Mouse (Mus musculus) hindbrain, embryonic 16.5 days (tissue): ENCODE data around the gene Dtl. TPM values are rescaled to one million over a fixed set of nuclear protein-coding genes. Genes with fewer than 3 reads are reported as not detected.

Experiments
- ATAC-seq: fragments of 200-750 bp; cut with Nextera tagmentation; 2 replicates; pipeline ENCODE4 v1.8.0; 2017; ENCODE audit warnings: moderate TSS enrichment, moderate library complexity
- H3K27ac ChIP-seq: fragments of 300-500 bp; sonication (generic); 2 replicates; pipeline ENCODE4 v1.5.1; 2014; ENCODE audit warnings: low read depth, mild to moderate bottlenecking, control low read depth, low read length, moderate library complexity
- H3K27me3 ChIP-seq: fragments of 300-500 bp; sonication (generic); replicated peaks from 2 replicates; pipeline ENCODE4 v1.6.1; 2014; ENCODE audit warnings: low read length; ENCODE audit not compliant: control insufficient read depth, insufficient read depth
- H3K36me3 ChIP-seq: fragments of 300-500 bp; sonication (generic); 2 replicates; pipeline ENCODE4 v1.6.1; 2014; ENCODE audit warnings: mild to moderate bottlenecking, low read length, moderate library complexity, mixed read lengths; ENCODE audit not compliant: control insufficient read depth, insufficient read depth
- H3K4me1 ChIP-seq: fragments of 300-500 bp; sonication (generic); 2 replicates; pipeline ENCODE4 v1.6.1; 2014; ENCODE audit warnings: low read depth, low read length; ENCODE audit not compliant: control insufficient read depth, insufficient read depth
- H3K4me2 ChIP-seq: fragments of 300-500 bp; sonication (generic); 2 replicates; pipeline ENCODE4 v1.6.1; 2014; ENCODE audit warnings: mild to moderate bottlenecking, low read length, control low read depth, moderate library complexity
- H3K4me3 ChIP-seq: fragments of 300-500 bp; sonication (generic); 2 replicates; pipeline ENCODE4 v1.5.1; 2014; ENCODE audit warnings: mild to moderate bottlenecking, low read length, control low read depth, moderate library complexity
- H3K9ac ChIP-seq: fragments of 300-500 bp; sonication (generic); 2 replicates; pipeline ENCODE4 v1.6.1; 2014; ENCODE audit warnings: low read depth, mild to moderate bottlenecking, control low read depth, low read length, moderate library complexity
- H3K9me3 ChIP-seq: fragments of 300-500 bp; sonication (generic); 2 replicates; pipeline ENCODE4 v1.6.1; 2014; ENCODE audit warnings: mild to moderate bottlenecking, low read length, moderate library complexity; ENCODE audit not compliant: control insufficient read depth
- WGBS: fragments of 180-500 bp; shearing (Covaris S2); extraction: QIAGEN DNeasy Blood & Tissue Kit; methylation state at CpG from one replicate; pipeline ENCODE4 v1.1.7; 2014; 5-methylcytosine and 5-hydroxymethylcytosine counted together
- polyA plus RNA-seq: library from polyadenylated mRNA; unstranded; fragments of >200 nt; fragmentation: Nextera tagmentation; extraction: Ambion mirVana; gene quantifications from 2 replicates; pipeline ENCODE4 v1.2.1, GENCODE M21; 2015

Gene Dtl
- polyA plus RNA-seq, 1 experiment from 2014 or later = 7.1 TPM

DNA sequence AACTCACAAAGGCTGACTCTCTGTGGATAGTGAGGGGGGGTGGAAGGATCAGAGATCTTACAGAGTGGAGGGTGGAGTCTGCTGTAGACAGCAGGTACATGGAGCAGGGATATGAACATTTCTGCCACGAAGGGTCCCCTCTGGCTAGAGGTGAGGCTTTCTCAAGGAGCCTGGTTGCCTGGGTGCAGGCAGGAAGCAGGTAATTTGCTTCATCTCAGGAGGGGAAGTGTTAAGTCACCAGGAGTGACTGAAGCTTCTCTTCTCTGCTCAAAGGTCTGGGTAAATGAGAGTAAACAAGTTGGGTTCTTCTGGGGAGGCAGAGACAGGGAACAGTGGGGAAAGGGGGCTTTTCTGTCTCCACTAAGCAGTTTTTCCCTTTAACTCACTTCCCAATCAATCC lies 44.3 kb downstream of the Dtl start:
- Histone ChIP-seq H3K9ac (no peak overlapping the region), H3K27ac (no peak overlapping the region), H3K4me3 (no peak overlapping the region), H3K4me2 (no peak overlapping the region), H3K27me3 (no peaks in the 10 kb centered on the region), H3K36me3 (no peaks in the 10 kb centered on the region), H3K9me3 (no peaks in the 10 kb centered on the region), H3K4me1 (no peaks in the 10 kb centered on the region)
- 64% methylated on average over 1 of the region's 1 CpGs for WGBS
- ATAC-seq = no peak

DNA sequence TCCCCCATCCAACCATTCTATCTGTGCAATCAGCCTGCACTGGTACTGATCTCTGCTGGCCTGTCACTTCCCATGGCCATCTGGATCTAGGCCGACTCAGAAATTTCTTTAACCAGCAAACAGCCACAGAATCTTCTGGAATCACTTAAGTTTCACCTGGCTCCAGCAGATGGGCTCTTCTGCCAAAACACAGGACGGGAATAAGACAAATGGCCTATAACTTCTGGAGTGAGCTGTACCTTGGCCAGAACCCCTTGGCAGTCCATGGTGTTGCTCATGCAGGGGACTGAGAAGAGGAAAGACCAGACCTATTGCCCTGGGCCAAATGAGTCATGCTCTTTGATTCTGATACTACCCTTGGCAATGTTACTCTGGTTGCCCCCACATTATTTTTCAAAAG lies 45.9 kb downstream of the Dtl start:
- H3K9me3 ChIP-seq = no peaks in the 10 kb centered on the region
- H3K4me2 ChIP-seq = no peak overlapping the region
- no peak overlapping the region for H3K9ac ChIP-seq
- H3K36me3 ChIP-seq = no peaks in the 10 kb centered on the region
- WGBS = 77% methylated on average over 2 of the region's 2 CpGs
- H3K4me3 ChIP-seq = no peak overlapping the region
- H3K4me1 ChIP-seq = no peaks in the 10 kb centered on the region
- H3K27ac ChIP-seq = no peak overlapping the region
- H3K27me3 ChIP-seq = no peaks in the 10 kb centered on the region
- no peak for ATAC-seq

DNA sequence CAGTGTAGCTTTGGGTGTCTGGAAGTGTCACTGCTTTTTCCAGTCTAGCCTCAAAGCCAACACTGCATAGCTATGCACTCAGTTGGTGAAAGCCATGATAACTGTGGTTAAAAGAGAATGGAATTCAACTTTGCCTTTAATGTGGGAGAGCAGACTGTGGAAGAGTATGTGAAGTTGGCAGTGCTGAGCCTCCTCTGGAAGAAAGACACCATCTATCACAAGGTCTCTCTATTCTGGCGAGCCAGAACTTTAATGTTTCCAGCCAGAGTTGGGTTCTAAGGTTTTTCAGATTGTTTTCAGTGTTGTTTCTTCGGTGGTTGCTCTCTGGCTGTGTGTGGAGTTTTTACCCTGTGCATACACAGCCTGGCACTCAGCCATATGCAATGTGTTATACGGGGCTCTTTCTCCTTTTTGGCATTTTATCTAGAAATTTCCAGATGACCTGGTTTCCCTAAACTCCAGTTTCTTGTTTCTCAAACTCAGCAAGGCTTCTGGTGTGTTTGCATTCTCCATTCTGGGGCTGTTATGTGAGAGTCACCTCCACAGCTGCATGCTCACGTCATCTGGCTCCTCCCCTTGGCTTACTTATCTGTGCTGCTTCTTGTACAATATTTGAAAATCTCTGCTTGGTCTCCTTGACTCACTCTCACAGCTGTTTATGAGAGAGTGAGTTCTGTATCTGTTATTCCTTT lies 47.3 kb downstream of the Dtl start:
- 58% methylated on average over 4 of the region's 4 CpGs for WGBS
- H3K4me1 ChIP-seq = no peaks in the 10 kb centered on the region
- no peak overlapping the region for H3K4me3 ChIP-seq
- 0 out of 2 replicates have a peak, but pooled peaks have one; percentile 14 for ATAC-seq
- H3K27me3 ChIP-seq = no peaks in the 10 kb centered on the region
- no peaks in the 10 kb centered on the region for H3K9me3 ChIP-seq
- no peak overlapping the region for H3K4me2 ChIP-seq
- no peaks in the 10 kb centered on the region for H3K36me3 ChIP-seq
- no peak overlapping the region; the same call in 1 of the 2 replicates for H3K27ac ChIP-seq
- no peak overlapping the region for H3K9ac ChIP-seq

DNA sequence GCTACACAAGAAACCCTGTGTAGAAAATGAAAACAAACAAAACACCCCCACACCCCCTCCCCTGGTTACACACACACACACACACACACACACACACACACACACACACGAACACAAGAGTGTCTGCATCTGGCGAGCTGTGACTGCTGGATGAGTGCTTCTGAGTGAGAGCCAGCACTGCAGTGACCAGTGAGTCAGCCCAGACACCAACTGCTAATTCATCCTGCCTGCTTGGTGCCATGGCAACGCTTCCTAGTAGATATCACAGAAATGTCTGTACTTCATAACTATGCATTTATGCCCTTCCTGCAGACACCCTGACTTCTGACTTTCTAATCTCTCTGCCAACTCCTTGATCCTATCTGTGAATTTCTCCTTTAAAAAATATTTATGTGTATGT lies 48.3 kb downstream of the Dtl start:
- Histone ChIP-seq H3K27ac (no peak overlapping the region), H3K4me3 (no peak overlapping the region), H3K4me1 (no peaks in the 10 kb centered on the region), H3K36me3 (no peaks in the 10 kb centered on the region), H3K9ac (no peak overlapping the region), H3K4me2 (no peak overlapping the region), H3K27me3 (no peaks in the 10 kb centered on the region), H3K9me3 (no peaks in the 10 kb centered on the region)
- WGBS = 59% methylated on average over 3 of the region's 3 CpGs
- ATAC-seq = no peak

DNA sequence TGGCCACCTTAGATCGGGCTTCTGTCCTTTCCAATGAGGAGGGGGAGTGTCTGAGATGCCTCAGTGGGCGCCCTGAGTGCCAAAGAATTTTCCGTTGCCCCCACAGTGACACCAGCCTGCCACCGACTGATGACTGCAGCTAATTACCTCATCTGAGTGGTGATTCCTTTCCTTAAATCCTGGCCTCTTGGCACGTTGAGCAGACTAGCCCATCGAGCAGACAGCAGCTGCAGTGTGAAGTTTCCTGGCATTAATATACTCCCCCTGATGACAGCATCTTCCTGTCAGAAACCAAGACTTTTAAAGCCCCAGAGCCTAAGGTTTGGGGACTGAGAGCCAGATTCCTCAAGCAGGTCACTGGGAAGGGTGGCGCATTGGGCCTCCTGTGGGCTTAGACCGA lies 53.9 kb downstream of the Dtl start:
- Histone ChIP-seq H3K27me3 (no peaks in the 10 kb centered on the region), H3K36me3 (no peaks in the 10 kb centered on the region), H3K4me2 (no peak overlapping the region), H3K9ac (no peak overlapping the region), H3K4me3 (no peak overlapping the region), H3K4me1 (no peaks in the 10 kb centered on the region), H3K9me3 (no peaks in the 10 kb centered on the region), H3K27ac (no peak overlapping the region)
- no peak for ATAC-seq
- 77% methylated on average over 8 of the region's 8 CpGs for WGBS

DNA sequence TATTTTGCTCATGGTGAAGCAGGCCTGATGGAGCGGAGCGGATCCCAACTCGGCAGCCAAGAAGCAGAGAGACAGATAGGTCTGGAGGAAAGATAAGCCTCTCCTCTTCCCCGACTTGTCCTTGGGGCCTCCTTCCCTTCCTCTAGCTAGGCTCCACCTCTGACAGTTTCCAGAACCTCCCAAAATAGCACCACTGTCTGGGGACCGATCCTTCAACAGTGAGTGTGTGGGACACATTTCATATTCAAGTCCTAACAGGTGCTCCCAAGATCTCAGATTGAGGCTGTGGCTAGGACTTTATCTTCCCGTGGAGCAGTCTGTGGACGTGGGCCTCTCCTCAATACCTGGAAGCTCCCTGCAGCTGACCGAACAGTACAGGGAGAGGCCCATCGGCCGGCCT lies 54.7 kb downstream of the Dtl start:
- Histone ChIP-seq H3K4me2 (no peak overlapping the region), H3K36me3 (no peaks in the 10 kb centered on the region), H3K9me3 (no peaks in the 10 kb centered on the region), H3K9ac (no peak overlapping the region), H3K27me3 (no peaks in the 10 kb centered on the region), H3K4me1 (no peaks in the 10 kb centered on the region), H3K4me3 (no peak overlapping the region), H3K27ac (no peak overlapping the region)
- 91% methylated on average over 10 of the region's 10 CpGs for WGBS
- no peak for ATAC-seq

DNA sequence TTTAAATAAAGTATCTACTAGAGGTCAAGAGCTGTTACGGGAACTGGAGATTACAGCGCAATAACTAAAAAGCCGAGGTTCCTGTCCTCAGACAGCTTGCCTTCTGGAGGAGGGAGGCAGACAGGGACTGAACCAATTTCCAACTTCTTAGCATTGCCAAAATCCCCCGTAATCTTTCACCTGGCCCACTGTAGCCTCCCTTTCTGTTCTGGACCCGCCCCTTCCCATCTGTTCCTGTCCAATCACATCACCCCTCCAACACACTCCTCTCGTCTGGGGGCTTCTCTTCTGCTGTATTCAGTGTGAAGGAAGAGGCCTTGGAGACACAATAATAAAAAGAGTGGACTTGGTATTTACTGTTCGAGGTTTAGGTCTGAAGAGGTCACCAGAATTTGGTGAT lies 55.1 kb downstream of the Dtl start:
- Histone ChIP-seq H3K27me3 (no peaks in the 10 kb centered on the region), H3K4me1 (no peaks in the 10 kb centered on the region), H3K4me3 (no peak overlapping the region), H3K9ac (no peak overlapping the region), H3K36me3 (no peaks in the 10 kb centered on the region), H3K4me2 (no peak overlapping the region), H3K9me3 (no peaks in the 10 kb centered on the region), H3K27ac (no peak overlapping the region)
- no peak for ATAC-seq
- 90% methylated on average over 7 of the region's 7 CpGs for WGBS

DNA sequence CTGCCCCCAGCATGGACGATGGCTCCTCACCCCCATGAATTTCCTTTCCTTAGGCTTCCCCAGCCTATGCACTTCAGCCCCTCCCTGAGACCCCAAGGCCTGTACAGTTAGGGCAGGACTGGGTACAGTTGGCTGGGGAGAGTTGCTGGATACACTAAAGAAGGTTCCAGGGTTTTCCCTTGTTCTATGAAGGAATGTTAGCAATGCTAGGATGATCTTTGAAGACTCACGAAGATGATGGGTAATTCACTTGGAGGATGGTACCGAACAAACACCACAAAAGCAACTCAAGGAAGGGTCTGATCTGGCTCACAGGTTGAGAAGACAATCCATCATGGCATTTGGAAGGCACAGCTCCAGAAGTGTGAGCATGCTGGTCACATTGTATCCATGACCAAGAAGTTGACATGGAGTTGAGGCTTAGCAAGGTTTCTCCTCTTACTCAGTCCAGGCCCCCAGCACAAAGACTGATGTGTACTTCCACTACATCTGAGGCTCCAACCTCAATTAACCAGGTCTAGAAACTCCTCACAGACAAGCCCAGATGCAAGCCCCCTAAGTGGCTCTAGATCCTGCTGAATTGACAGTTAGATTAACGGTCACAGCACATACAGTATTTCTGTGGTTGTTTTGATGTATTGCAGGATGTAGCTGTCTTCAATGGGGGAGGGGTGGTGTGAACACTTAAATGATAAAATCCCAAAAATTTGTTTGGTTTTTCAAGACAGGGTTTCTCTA lies 55.8 kb downstream of the Dtl start:
- H3K36me3 ChIP-seq = no peaks in the 10 kb centered on the region
- H3K27ac ChIP-seq = no peak overlapping the region
- H3K4me1 ChIP-seq = no peaks in the 10 kb centered on the region
- no peak overlapping the region for H3K4me3 ChIP-seq
- H3K9me3 ChIP-seq = no peaks in the 10 kb centered on the region
- H3K9ac ChIP-seq = no peak overlapping the region
- no peaks in the 10 kb centered on the region for H3K27me3 ChIP-seq
- H3K4me2 ChIP-seq = no peak overlapping the region
- no peak for ATAC-seq
- WGBS = 93% methylated on average over 4 of the region's 4 CpGs

DNA sequence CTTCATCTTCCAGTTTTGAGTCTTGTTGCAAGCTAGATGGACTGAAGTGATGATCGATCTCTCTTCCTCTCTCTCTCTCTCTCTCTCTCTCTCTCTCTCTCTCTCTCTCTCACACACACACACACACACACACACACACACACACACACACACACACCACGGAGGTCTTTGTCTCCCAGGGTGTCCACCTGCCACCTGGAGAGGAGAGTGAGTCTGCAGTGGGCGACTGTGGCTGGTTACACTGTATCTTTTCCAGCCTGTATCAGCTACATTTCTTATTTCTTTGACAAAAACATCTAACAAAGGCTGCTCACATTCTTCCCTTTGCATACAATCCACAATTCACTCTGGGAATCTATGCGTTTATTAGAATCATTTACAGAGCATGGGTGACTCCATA lies 56.4 kb downstream of the Dtl start:
- no peak overlapping the region for H3K9ac ChIP-seq
- no peak overlapping the region for H3K4me3 ChIP-seq
- H3K27ac ChIP-seq = no peak overlapping the region
- ATAC-seq = no peak
- no peaks in the 10 kb centered on the region for H3K36me3 ChIP-seq
- H3K27me3 ChIP-seq = no peaks in the 10 kb centered on the region
- 84% methylated on average over 4 of the region's 4 CpGs for WGBS
- H3K9me3 ChIP-seq = no peaks in the 10 kb centered on the region
- no peak overlapping the region for H3K4me2 ChIP-seq
- H3K4me1 ChIP-seq = no peaks in the 10 kb centered on the region
